Mouse (Mus musculus) frontal cortex, postnatal 25 days (tissue): Measurements from ENCODE around the gene Adgrg3.

Experiments
- DNase-seq, 2 experiments: peaks; one replicate each; pipeline ENCODE4 v3.0.0; 2022; ENCODE audit warnings: low spot score in 2 of 2

Adgrg3 gene

DNA sequence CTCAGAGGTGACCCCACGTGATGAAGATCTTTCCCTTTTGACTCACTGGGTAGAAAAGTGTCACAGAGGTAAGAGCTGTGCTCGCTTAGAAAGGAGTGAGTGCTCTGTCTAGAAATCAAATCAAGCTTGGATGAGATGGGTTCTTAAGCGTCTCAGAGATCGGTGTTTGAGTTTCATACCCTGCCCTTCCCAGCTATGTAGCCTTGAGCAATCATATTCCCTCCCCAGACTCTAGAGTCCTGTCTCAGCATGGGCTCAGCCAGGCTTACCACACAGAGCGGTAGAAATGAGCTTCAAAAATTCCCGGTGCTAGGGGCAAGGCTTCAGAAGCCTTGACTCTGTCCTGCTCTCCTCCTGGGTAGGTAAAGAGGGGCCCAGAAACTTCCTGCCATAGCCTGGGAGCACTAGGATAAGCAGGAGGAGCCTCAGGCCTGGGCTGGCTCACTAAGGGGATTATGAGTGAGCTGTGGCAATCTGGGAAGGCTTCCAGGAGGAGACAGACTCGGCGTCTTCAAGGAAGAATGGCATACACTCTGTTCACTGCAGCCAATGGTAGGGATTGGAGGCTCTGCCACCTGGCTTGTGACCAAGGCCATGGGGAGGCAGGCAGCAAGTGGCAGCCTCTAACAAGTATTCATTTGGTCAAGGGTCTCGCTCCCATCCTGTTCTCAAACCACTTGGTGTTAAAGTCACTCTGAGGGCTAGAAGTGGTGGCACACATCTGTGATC, 24.3 kb upstream of the Adgrg3 start:
- no peak for DNase-seq

DNA sequence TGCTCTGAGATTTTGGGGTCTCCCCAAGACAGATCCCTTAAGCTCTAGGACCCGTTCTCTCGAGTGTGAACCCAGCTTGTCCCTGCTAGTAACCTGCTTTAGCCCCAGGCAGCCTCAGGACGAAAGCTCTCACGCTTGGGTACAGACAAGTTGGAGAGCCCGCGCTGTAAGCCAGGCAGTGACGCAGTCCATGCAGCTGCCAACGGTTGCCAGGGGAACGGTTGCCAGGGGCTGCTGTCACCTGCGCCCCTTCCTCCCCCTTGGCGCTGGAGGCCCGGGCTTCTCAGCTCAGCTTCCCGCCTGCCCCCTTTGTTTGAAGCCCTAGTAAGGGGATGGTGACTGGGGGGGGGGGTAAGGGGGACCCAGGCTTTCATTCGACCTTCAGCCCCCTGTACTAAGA, 23.5 kb upstream of the Adgrg3 start:
- peak; percentile 55 to 69 for DNase-seq

DNA sequence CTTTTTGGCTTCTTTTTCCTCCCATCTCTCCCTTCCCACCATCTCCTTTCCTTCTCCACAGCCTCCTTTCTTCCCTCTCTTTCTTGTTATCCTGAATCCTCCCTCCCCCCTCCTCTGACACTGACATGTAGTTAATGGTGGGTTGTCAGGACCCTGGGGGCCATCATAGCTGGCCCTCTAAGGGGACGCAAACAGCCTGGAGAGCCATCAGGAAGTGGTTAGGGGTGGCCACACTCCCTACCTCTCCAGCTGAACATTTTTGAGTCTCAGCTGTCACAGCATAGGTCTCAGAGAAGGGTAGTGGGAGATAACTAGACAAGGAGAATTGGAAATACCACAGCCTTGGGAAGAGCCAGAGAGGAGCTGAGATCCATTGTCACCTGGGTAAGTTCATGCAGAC, 23.0 kb upstream of the Adgrg3 start:
- no peak for DNase-seq

GRCm38 (mm10) chr8:94995336-94995893, 22.1 kb upstream of the Adgrg3 start:
- no peak for DNase-seq

DNA sequence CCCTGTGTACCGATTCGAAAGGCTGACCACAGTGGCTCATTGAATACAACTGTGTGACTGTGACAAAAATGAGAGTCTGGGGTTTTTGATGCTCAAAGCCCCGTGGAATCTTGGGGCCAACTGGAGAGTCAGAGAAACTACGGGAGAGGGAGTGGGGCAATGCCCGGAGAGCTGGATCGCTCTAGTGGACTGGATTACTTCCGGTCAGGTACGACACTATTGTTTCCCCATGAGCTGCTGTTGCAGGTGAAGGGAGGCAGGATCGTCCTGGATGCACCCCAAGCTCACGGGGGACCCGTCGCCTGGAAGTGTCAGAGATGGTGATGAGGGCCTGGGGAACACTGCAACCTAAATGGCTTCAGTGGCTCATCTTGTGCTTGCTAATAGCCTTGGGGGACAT, 21.5 kb upstream of the Adgrg3 start:
- no peak for DNase-seq

DNA sequence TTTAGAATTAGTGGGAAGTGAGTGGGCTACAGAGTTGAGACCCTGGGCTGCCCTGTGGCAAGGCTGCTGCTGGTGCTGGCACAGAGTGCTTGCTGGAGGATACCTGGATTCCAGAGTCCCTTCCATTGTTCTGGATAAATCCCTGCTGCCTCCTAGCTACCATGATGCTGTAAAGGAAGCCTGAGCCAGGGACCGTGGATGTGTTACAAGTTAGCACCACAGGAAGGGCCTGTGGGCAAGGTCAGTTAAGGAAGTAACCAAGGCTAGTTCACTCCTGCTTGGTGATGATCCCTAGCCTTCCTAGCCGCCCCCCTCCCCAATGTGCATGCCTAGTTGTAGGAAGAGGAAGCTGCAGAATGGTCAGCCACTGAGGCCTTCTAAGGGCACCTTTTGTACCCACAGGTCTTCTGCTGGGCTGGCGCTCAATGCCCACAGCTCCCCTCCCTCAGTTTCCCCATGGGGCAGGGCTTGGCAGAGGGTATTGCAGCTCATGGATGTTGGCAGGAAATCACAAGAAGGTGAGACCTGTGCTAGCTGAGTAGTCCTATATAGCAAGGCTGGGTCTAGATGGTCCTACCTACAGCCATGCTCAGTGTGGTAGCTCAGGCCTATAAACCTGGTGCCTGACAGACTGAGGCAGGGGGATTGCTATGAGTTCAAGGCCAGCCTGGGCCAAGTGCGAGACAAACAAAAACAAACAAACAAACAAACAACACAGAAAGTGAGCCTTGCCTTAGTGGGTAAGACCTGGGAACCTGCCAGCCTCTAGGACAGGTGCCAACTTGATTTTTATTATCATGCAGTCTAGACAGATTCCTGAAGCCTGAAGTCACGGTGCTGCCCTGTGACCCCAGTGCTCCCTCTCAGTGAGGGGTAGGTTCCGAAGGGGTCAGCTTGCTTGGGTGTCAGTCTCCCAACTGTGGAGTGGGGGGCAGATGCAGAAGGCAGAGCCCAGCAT, 20.3 kb upstream of the Adgrg3 start:
- DNase-seq = no peak

DNA sequence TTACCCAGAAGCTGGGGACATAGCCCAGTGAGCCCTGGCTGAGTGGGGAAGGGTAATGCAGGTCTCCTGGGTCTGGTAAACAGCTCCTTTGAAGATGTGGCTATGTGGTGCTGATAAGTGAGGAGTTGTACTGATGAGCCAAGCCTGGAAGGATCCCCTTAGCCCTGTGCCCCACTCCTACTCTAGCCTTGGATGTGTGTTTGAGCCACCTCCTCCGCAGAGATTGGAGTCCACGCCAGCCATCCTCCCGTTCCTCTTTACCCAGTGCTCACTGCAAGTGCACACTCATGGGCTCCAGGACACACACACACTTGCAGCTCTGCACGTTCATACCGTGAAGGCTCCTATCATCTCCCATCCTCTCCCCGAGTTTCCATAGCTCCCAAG, 19.6 kb upstream of the Adgrg3 start:
- DNase-seq = no peak

GRCm38 (mm10) chr8:94998431-94998830, 19.1 kb upstream of the Adgrg3 start:
- no peak for DNase-seq

- DNase-seq = no peak
Measured at GRCm38 (mm10) chr8:94999004-94999403, 18.5 kb upstream of the Adgrg3 start.

- DNase-seq = no peak
Measured at GRCm38 (mm10) chr8:94999956-95000355, 17.5 kb upstream of the Adgrg3 start.

- no peak for DNase-seq
Measured at GRCm38 (mm10) chr8:95000684-95001083, 16.8 kb upstream of the Adgrg3 start.

DNA sequence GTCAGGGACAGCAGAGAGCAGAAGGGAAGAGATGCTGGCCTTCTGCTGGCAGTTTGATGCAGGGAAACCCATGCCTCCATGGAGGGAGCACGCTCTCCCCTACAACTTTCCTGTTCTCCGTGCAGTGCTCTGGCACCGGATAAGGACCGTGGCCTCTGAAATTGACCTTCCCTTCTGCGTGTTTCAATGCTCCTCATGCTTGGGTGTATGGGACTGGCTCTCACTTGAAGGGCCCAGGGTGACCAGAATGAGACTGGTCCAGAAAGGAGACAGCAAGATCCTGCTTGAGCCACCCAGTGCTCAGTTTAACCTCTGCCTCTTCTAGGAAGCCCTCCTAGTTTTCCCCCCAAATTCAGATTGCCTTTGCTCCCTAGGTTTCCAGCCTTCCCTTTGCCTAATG, 16.3 kb upstream of the Adgrg3 start:
- DNase-seq = no peak

DNA sequence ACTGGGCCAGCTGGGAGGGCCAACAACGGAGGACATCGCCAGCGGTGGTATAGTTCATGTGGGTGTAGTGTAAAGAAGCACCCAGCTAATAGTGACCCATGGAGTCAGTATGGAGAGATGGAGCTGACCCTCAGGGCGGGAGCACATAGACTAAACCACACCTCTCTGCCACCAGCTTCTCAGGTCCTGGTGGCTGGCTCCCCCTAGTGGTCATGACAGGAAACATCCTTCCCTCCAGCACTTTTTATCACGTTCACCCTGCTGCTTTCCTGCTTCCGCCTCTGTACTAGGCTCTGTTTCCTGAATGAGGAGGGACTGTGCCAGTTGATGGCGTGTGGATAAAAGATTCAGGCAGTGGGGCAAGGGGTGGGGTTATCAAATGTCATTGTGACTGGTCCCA, 15.8 kb upstream of the Adgrg3 start:
- DNase-seq = peak; percentile 58 to 67

GRCm38 (mm10) chr8:95002089-95002655, 15.3 kb upstream of the Adgrg3 start:
- no peak for DNase-seq

DNA sequence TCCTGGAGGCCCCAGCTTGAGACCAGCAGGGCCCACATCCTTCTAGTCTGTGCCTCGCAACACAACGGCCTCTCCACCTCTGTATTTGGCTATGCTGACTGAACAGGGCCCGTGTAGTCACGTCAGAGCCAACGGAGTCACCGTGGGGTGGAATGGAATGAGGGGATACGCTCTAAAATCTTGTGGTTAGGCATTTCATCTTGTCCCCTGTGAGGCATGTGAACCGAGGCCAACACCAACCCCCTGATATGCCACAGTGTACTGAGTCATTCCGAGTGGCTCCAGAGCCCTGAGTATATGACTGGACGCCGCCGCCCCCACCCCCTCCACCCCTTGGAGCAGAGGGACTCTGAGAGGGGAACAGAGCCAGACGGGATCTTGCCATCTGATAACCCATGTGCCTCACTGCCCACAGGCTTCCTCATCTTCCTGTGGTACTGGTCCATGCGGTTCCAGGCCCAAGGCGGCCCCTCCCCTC, 5.0 kb upstream of the Adgrg3 start:
- DNase-seq = no peak

DNA sequence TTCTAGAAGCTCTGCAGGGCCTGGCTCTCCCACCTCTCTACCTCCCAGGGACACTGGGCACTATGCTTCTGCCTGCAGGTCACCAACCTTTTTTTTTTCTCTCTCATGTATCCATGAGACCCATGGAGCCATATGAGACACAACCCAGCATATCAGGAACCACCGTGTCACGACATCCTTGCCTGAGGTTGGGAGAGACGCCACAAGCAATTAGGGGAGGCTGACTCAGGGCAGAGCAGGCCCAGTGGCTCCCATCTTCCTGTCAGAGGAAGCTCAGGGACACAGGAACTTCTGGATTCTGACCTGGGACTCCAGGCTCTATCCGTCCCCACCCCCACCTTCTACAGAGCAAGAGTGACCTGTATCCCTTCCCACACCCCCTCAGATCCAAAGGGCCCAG, 1.6 kb upstream of the Adgrg3 start:
- DNase-seq = no peak

GRCm38 (mm10) chr8:95016684-95017083, 808 bp upstream of the Adgrg3 start:
- DNase-seq = no peak

- no peak for DNase-seq
Measured at GRCm38 (mm10) chr8:95017969-95018635, 610 bp downstream of the Adgrg3 start.

DNA sequence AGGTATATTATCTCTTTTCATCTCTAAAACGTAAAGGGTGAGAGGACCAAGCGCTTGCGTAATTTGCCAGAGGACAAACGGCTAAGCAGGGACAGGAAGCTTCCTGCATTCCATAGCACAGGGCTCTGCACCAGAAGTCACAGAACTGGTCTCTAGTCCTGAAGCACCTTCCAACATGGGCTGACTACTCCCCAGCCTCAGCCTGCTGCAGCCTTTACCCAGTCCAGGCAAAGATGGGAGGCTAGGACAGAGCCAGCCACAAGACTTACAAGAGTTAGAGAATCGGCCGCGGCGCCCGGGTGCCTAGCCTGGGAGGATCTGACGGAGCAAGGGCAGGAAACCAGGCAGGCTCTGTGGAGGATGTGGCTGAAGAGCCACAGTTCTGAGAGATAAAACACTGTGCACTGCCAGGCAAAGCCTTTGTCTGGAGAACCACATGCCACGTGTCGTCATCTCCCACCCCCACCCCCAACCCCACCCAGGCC, 2.8 kb downstream of the Adgrg3 start:
- DNase-seq = no peak

DNA sequence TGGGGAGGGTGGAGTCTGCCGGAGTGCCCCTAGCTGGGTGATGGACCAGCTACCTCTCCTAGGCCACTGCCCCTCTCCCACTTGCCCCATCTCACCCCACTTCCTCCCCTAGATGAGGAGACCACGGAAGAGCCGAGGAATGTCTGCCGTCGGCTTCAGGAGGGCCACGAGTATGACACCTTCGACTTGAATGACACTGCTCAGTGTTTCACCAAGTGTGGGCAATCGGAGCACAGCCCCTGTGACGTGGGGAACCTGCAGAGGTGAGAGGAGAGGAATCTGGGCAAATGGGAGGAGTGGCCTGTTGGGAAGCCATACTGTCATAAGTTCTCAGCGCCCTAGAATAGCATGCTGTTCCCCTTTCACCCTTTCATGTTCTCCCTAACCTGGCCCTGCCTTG, 3.3 kb downstream of the Adgrg3 start:
- no peak for DNase-seq

DNA sequence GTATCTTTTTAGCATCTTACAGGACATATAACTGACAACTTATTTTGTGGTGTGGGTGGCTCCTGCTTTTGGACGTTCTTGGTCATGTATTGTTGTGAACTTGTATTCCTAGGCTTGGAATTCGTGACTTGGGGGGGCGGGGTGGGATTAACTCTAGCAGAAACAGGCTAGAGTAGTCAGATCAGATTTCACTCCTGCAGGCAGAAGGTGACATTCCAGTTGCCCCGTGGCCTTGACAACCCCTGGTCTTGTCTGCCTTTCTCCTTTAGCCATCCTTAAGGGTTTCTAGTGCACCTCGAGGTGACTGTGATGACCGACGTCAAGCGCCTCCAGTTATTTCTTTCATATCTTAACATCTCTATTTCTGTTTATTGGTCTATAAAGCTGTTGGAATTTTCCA, 5.7 kb downstream of the Adgrg3 start:
- DNase-seq = no peak

- no peak for DNase-seq
Measured at GRCm38 (mm10) chr8:95024387-95024786, 6.9 kb downstream of the Adgrg3 start.
